Comparison of ENCODE assay signal across 12 mouse cellular contexts in genomic region chr15:95855051-95855844, GRCm38 (mm10).
A peak's percentile ranks its signal among the peaks of the same experiment; 100 is the strongest.
DNase-seq lines count a peak whose midpoint lies in the region; ATAC-seq and TF ChIP-seq lines count a peak whose summit lies in the region.
"Had no signal": no experiment of that assay in that cellular context is flagged by ENCODE, and none has a peak within 500 bp of the region (broad histone marks: within the 10 kb centered on the region; RNA-seq: fewer than 3 reads in every experiment).

No protein-coding gene starts in this region.

- H3K9ac ChIP-seq in hindbrain, postnatal 0 days (replicated peaks; ENCODE audit: low read length) = no peak overlapping the region
- no peak overlapping the region for H3K9ac ChIP-seq in lung, embryonic 16.5 days (ENCODE audit: low read length)
- no peak overlapping the region for H3K9ac ChIP-seq in intestine, postnatal 0 days (ENCODE audit: low read depth, low read length)

- H3K4me2 ChIP-seq in hindbrain, postnatal 0 days (ENCODE audit: low read depth, low read length) = no peak overlapping the region
- H3K4me2 ChIP-seq in lung, embryonic 16.5 days (ENCODE audit: low read depth, low read length) = no peak overlapping the region
- no peak overlapping the region; the same call in 1 of the 2 replicates for H3K4me2 ChIP-seq in intestine, postnatal 0 days (replicated peaks; ENCODE audit: low read depth)

- H3K27me3 ChIP-seq in hindbrain, postnatal 0 days (ENCODE audit: insufficient read depth, low read length) = no peaks in the 10 kb centered on the region
- H3K27me3 ChIP-seq in hindbrain, embryonic 10.5 days (ENCODE audit: insufficient read depth, poor library complexity, severe bottlenecking) = no peaks in the 10 kb centered on the region
- no peaks in the 10 kb centered on the region for H3K27me3 ChIP-seq in lung, embryonic 16.5 days (ENCODE audit: control insufficient read depth, insufficient read depth, low read depth, low read length)
- no peaks in the 10 kb centered on the region for H3K27me3 ChIP-seq in intestine, postnatal 0 days (replicated peaks; ENCODE audit: control insufficient read depth, insufficient read depth, low read length)

- no peaks in the 10 kb centered on the region for H3K9me3 ChIP-seq in hindbrain, postnatal 0 days (ENCODE audit: low read length)
- H3K9me3 ChIP-seq in hindbrain, embryonic 10.5 days = no peaks in the 10 kb centered on the region
- no peaks in the 10 kb centered on the region for H3K9me3 ChIP-seq in lung, embryonic 16.5 days (ENCODE audit: control insufficient read depth, low read length)
- no peaks in the 10 kb centered on the region for H3K9me3 ChIP-seq in intestine, postnatal 0 days (ENCODE audit: control insufficient read depth)
- H3K9me3 ChIP-seq: limb, embryonic 10.5 days had no signal

- WGBS in hindbrain, postnatal 0 days = 92% methylated on average over 13 of the region's 13 CpGs
- WGBS in hindbrain, embryonic 10.5 days = 89% methylated on average over 13 of the region's 13 CpGs
- 71% methylated on average over 13 of the region's 13 CpGs for WGBS in lung, embryonic 16.5 days
- WGBS in intestine, postnatal 0 days = 59% methylated on average over 13 of the region's 13 CpGs

- H3K4me1 ChIP-seq in hindbrain, postnatal 0 days (ENCODE audit: insufficient read depth, low read length) = no peaks in the 10 kb centered on the region
- H3K4me1 ChIP-seq in hindbrain, embryonic 10.5 days (replicated peaks) = peaks cover 14% of the 10 kb centered on the region; the same call in 1 of the 2 replicates
- peaks cover 16% of the 10 kb centered on the region for H3K4me1 ChIP-seq in lung, embryonic 16.5 days (replicated peaks; ENCODE audit: control insufficient read depth, insufficient read depth, low read length)
- peaks cover 9% of the 10 kb centered on the region; the same call in 1 of the 2 replicates for H3K4me1 ChIP-seq in intestine, postnatal 0 days (replicated peaks; ENCODE audit: control insufficient read depth, insufficient read depth, low read length)

- no peak for ATAC-seq in hindbrain, postnatal 0 days
- ATAC-seq in lung, embryonic 16.5 days (ENCODE audit: low read depth) = no peak
- peak; percentile 65 for ATAC-seq in intestine, postnatal 0 days
- no peak for ATAC-seq in megakaryocyte-erythroid progenitor cell, adult 5-6 weeks (replicated peaks; ENCODE audit: low FRiP score, low TSS enrichment, poor library complexity, severe bottlenecking)

- H3K4me3 ChIP-seq in hindbrain, postnatal 0 days (ENCODE audit: low read length) = no peak overlapping the region
- no peak overlapping the region for H3K4me3 ChIP-seq in hindbrain, embryonic 10.5 days
- H3K4me3 ChIP-seq in lung, embryonic 16.5 days (ENCODE audit: low read length) = no peak overlapping the region
- H3K4me3 ChIP-seq in intestine, postnatal 0 days (ENCODE audit: low read depth, low read length) = no peak overlapping the region
- H3K4me3 ChIP-seq: limb, embryonic 10.5 days had no signal

- no peak overlapping the region for H3K27ac ChIP-seq in hindbrain, postnatal 0 days
- H3K27ac ChIP-seq in hindbrain, embryonic 10.5 days = no peak overlapping the region
- H3K27ac ChIP-seq in lung, embryonic 16.5 days (ENCODE audit: low read length) = peak overlapping the region; percentile 48
- peak overlapping the region; percentile 50; the same call in 1 of the 2 replicates for H3K27ac ChIP-seq in intestine, postnatal 0 days (ENCODE audit: low read depth, low read length)

- TF ChIP-seq CTCF in hindbrain, postnatal 0 days (IDR thresholded peaks at IDR 0.05; ENCODE audit: low read depth) = peak; percentile 20; the same call in 1 of the 2 replicates
- peak; percentile 57 for TF ChIP-seq CTCF in intestine, postnatal 0 days (IDR thresholded peaks at IDR 0.05; ENCODE audit: low read depth)

- no peak for DNase-seq in hindbrain, postnatal 0 days (ENCODE audit: low spot score)
- DNase-seq in hindbrain, embryonic 10.5 days (ENCODE audit: low spot score) = no peak
- DNase-seq in lung, postnatal 14 days = no peak
- peak; percentile 37 for DNase-seq in yolk sac, embryonic 10.5 days (ENCODE audit: low spot score)
- no peak for DNase-seq in cerebellum, adult 11 months
- DNase-seq: B cell, adult 2 months; cerebellum, adult 9-10 months; thymus, adult 2 months had no signal

- H3K36me3 ChIP-seq in hindbrain, postnatal 0 days (ENCODE audit: insufficient read depth, low read length) = no peaks in the 10 kb centered on the region
- peaks cover 4% of the 10 kb centered on the region; the same call in 1 of the 2 replicates for H3K36me3 ChIP-seq in hindbrain, embryonic 10.5 days
- 0 out of 2 replicates have a peak, but pooled peaks cover 3% of the 10 kb centered on the region for H3K36me3 ChIP-seq in lung, embryonic 16.5 days (ENCODE audit: control insufficient read depth, insufficient read depth, low read length)
- H3K36me3 ChIP-seq in intestine, postnatal 0 days (ENCODE audit: control insufficient read depth, insufficient read depth) = no peaks in the 10 kb centered on the region
- H3K36me3 ChIP-seq: limb, embryonic 10.5 days had no signal

Comparison
In these comparisons a context has a peak if more than half of its experiments do, and no peak if none do; other contexts are left out.
1. H3K27ac ChIP-seq: peak in lung, embryonic 16.5 days (single experiment) and intestine, postnatal 0 days (single experiment); none in hindbrain, postnatal 0 days (single experiment) and hindbrain, embryonic 10.5 days (single experiment).